Mouse (Mus musculus) hindlimb bud, embryonic 11.5 days (tissue): Measurements from ENCODE around the gene 6430548M08Rik.

Source experiments
- DNase-seq: peaks from one replicate; pipeline ENCODE4 v3.0.0-alpha.2; 2012; ENCODE audit warnings: low read depth, low spot score; ENCODE audit errors: extremely low spot score

6430548M08Rik gene

DNA sequence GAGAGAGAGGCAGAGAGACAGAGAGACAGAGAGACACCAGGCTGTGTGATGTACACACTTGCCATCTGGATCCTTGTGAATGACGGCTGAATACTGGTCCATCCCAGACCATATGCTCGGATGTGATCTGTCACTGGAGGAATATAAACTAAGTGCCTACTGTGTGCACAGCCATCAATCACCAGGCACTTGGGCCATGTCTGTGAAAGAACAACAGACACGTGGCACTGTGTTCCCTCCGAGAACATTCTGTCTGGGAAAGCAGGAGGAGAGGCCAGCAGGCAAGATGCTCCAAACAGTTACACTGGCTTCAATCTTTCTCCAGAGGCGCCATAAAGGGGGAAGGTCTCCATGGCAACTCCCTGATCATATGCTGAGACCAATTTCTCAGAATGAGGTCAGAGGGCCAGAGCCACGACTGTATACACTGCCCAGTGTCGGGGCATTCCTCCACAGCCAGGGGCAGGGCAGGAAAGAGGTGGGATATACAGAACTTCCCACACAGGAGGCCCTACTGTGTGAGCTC is 66.6 kb downstream of the 6430548M08Rik start:
- no peak for DNase-seq

DNA sequence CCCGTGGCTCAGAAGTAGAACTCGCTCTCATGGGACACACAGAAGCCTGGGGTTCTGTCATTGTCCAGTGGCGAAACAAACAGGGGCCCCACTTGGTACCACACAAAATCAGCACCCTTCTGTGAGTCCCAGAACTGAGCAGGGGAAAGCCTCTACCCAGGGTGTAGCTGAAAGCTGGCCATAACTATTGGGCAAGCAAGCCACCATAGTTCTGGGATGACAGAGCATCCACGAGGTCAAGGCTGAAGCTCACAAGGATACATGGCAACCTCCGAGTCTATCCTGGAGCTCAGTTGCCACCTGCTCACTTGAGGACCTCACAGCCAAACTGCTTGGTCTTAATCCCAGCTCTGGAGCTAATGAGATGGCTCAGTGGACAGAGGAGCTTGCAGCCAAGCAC is 67.3 kb downstream of the 6430548M08Rik start:
- no peak for DNase-seq

DNA sequence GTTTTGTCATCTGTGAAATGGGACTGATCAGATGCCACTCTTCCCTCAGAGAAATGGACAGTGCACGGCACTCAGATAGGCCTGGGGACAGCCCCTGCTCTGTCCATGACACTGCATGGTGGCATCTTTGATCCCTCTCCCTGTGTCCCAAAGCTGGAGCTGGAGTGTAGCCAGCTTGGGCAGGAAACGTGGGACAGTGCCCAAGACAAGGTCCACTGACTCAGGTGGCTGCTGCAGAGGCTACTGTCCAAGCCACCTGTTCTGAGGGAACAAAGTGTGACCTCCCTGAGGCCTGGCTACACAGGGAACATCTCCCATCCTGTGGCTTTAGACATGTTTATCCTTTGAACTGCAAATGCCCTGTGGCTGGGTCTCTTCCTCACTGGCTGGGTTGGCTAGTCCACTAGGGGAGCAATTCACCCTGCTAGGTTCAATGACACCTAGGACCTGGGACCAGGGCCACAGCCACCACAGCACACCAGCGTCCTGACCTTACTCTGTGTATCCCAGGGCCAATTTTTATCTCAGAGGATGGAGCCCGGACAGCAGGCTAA is 68.0 kb downstream of the 6430548M08Rik start:
- DNase-seq: no peak

- no peak for DNase-seq
Measured at GRCm38 (mm10) chr8:120184366-120184765, 70.4 kb downstream of the 6430548M08Rik start.

GRCm38 (mm10) chr8:120184850-120185792 is 71.2 kb downstream of the 6430548M08Rik start:
- no peak for DNase-seq

- DNase-seq: no peak
Measured at GRCm38 (mm10) chr8:120186454-120186853, 72.5 kb downstream of the 6430548M08Rik start.

DNA sequence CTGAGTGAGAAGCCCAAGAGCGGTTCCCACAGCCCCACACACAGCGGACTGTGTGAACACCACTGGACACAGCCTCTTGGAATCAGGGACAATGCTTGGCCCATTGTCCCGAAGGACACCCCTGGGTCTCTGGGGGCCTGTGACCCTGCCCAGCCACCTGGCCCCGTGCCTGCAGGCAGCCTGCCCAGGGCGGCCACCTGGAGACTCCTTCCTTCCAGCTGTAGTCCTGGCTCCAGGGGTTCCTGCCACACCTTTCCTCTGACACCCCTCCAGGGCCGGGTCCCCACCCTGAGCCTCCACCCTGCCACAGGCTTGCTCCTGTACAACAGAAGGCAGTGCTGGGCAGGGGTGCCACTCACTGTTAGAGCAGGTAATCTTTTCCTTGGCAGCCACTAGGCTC is 74.6 kb downstream of the 6430548M08Rik start:
- no peak for DNase-seq

- DNase-seq: no peak
Measured at GRCm38 (mm10) chr8:120189440-120189839, 75.5 kb downstream of the 6430548M08Rik start.

DNA sequence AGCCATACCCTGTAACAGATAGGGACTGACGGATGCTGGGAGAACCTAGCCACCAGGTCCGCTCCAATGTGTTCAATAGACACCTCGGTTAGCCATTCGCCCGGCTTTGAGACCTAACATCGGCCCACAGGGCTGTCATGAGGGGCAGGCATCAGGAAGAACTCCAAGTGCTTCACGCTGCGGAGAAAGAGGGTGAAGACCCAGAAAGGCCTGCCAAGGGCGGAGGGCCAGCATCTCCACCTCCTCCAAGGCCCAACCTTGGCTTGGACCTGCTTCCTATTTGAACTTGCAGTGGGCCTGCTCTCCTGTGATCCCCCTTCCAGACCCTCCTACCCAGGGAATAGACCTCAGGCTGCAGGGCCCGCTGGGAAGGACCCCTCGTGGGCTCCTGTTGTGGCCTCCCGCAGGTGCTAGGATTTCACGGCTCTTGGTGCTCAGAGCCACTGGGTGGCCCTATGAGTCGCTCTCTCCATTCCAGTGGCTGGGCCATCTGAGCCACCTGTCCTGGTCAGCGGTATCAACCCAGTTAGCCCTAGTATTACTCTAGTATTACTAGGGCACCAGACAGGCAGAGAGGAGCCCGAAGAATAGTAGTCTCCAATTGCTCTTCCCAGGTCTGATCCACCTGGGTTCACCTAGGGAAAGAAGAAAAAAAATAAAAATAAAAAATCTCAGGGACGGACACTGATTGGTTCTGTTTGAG is 76.3 kb downstream of the 6430548M08Rik start:
- no peak for DNase-seq

DNA sequence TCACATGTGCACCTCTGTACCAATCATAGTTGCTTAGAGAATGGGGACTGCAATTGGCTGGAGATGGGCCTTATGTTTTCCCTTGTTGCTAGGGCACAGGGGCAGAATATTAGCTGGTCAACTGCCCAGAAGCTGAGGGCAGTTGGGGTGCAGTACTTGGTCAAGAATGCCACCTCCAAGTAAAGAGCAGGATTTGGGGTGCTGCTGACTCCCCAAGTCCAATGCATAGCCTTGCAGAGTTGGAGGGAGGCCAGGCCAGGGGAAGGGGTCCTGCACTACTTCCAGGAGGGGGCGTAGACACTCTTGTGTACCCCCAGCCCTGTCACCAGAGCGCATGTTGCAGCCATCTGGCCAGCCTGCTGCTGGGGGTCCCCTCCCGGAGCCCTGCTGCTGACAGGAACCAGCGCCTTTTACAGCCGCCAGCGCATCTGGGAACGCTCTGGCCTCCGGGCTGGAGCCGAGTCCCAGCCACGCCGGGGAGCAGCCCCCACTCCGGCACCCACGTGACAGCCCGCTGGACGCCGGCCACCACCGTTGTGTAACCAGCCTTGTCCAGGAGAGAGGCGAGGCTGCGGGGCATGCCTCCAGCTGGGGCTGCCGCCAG is 77.0 kb downstream of the 6430548M08Rik start:
- peak; percentile 31 for DNase-seq

GRCm38 (mm10) chr8:120191633-120192032 is 77.7 kb downstream of the 6430548M08Rik start:
- no peak for DNase-seq

- no peak for DNase-seq
Measured at GRCm38 (mm10) chr8:120192118-120192517, 78.2 kb downstream of the 6430548M08Rik start.

DNA sequence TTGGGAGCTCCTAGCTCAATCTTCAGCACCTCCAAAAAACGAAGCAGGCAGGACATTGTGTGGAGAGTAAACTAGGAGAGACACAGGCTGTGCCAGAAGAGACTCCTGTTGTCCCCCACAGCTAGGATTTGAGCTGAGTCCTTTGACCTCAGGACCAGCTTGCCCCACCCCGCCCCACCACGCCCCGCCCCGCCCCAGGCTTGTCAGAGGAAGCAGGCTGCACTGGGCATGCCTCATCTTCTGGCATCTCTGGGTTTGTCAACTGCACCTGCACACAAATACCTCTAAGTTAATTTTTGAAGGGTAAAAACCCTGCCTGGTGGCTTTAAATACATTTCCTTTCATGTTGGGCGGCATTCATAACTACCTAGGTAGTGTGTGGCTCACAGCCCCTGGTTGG is 87.4 kb downstream of the 6430548M08Rik start:
- no peak for DNase-seq

- no peak for DNase-seq
Measured at GRCm38 (mm10) chr8:120202546-120202945, 88.6 kb downstream of the 6430548M08Rik start.

GRCm38 (mm10) chr8:120204736-120205360 is 90.9 kb downstream of the 6430548M08Rik start:
- no peak for DNase-seq

GRCm38 (mm10) chr8:120205916-120206315 is 92.0 kb downstream of the 6430548M08Rik start:
- DNase-seq: no peak

GRCm38 (mm10) chr8:120207364-120207763 is 93.4 kb downstream of the 6430548M08Rik start:
- no peak for DNase-seq

DNA sequence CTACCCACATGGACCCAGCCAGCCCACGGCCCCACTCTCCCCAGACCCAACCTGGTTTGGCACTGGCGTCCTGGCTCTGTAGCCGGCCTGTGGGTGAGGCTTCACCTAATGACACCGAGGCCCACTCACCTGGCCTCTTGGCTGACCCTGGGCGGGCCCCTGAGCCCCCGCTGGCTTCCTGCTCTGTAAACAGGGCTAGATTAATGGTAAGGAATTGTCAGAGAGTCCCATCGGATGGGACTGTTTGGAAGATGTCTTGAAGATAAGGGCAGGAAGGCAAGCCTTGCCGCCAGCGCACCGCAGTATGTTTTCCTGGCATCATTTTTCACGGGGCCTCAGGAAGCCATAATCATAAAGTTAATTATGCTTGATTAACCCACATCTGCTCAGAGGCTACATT is 94.2 kb downstream of the 6430548M08Rik start:
- DNase-seq: no peak

DNA sequence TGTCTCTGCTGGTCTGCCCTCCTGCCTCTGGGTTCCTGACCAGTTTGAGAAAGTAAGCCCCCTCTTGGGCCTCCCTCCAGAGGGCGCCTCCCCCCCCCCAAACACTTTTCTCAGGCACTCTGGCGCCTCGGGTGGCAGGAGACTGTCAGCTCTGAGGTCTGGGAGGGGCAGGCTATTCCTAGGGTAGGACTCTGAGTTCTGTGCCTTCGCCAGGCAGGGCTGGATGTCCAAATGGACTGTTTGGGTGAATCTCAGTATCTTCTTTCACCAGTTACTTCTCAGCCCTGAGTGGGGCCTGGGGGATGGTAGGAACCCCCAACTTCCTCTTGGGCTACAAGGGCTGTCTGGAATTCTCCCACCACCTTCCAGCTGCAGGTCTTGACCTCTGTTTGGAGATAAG is 97.4 kb downstream of the 6430548M08Rik start:
- DNase-seq: no peak

DNA sequence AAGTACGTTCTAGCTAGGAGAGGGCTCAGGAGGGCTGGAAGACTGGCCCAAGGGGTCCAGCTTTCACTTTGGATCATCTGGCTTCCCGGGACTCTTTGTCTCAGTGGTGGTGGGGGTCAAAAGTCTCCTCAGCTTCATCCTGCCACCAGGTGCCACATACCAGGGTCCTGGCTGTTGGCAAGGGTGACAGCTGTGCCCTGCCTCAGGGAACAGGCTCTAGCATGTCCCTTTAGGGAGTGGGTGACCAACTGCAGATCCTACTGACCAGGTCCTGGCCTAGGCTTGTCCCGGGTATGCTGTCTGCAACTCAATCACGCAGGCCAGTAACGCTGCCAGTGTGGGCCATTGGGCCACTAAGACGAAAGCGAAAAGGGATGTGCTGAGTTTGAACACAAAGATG is 98.6 kb downstream of the 6430548M08Rik start:
- no peak for DNase-seq

DNA sequence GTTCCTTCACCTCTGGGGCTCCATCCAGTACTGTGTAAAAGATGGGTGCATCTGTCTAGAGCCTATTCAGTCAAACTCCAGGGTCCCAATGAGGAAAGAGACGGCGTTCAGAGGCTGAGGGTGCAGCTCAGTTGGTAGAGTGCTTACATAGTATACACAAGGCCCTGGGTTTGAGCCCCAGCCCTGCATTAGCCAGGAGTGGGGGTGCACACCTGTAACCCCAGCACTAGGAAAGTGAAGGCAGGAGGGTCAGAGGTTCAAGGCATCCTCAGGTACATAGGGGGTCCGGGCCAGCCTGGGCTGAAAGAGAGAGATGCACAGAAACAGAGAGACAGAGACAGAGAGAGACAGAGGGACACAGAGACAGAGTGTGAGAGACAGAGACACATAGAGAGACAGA is 99.3 kb downstream of the 6430548M08Rik start:
- DNase-seq: no peak
